Mouse (Mus musculus): ENCODE results near the gene Pls3. TPM values are rescaled to one million over a fixed set of nuclear protein-coding genes. Genes with fewer than 3 reads are reported as not detected.

The Pls3 gene
- polyA plus RNA-seq (2015; fragmentation: Nextera tagmentation; extraction: Ambion mirVana) = 127 and 132 TPM in 2 replicates

- peak within 1 kb of the TSS; percentile 92 for H3K27ac ChIP-seq (ENCODE audit: low read length)
- no peaks in the 10 kb centered on the region for H3K4me1 ChIP-seq (ENCODE audit: insufficient read depth, low read length)
- ATAC-seq (ENCODE audit: low FRiP score, low TSS enrichment) = peak; percentile 99
- H3K4me2 ChIP-seq (replicated peaks; ENCODE audit: low read depth, low read length) = peak within 1 kb of the TSS; percentile 52
- 21% methylated on average over 36 of the region's 45 CpGs for WGBS
- no peaks in the 10 kb centered on the region for H3K9me3 ChIP-seq (ENCODE audit: low read length)
- H3K36me3 ChIP-seq (ENCODE audit: insufficient read depth, low read length) = no peaks in the 10 kb centered on the region
- H3K9ac ChIP-seq (replicated peaks; ENCODE audit: low read length) = peak within 1 kb of the TSS; percentile 68
- H3K27me3 ChIP-seq (ENCODE audit: insufficient read depth, low read length) = peaks cover 8% of the 10 kb centered on the region; the same call in 1 of the 2 replicates
- peak within 1 kb of the TSS; percentile 61 for H3K4me3 ChIP-seq (ENCODE audit: low read length)
Observed at GRCm38 (mm10) chrX:75874332-75875291, at the start of gene Pls3. TSS of gene Pls3 (minus strand) at chrX:75875182.

DNA sequence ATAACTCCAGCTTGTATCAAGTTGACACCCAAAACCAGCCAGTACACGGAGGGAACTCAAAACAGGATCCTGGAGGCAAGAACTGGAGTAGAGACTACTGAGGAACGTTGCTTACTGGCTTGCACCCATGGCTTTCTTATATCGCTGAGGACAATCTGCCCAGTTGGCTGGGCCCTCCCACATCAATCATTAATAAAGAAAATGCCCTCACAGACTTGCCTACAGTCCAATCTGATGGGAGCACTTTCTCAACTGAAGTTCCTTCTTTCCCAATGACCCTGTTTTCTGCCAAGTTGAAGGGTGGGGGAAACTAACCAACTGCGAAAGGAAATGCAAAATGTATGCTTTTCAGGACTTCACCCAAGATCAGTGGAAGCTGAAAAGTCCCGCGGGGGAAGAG, 20.7 kb upstream of the Pls3 start:
- Histone ChIP-seq H3K27ac (ENCODE audit: low read length) (no peak overlapping the region; the same call in 1 of the 2 replicates), H3K4me1 (ENCODE audit: insufficient read depth, low read length) (no peaks in the 10 kb centered on the region), H3K4me3 (ENCODE audit: low read length) (no peak overlapping the region), H3K27me3 (ENCODE audit: insufficient read depth, low read length) (no peaks in the 10 kb centered on the region), H3K4me2 (replicated peaks; ENCODE audit: low read depth, low read length) (no peak overlapping the region), H3K9ac (replicated peaks; ENCODE audit: low read length) (no peak overlapping the region), H3K9me3 (ENCODE audit: low read length) (no peaks in the 10 kb centered on the region), H3K36me3 (ENCODE audit: insufficient read depth, low read length) (no peaks in the 10 kb centered on the region)
- WGBS = 61% methylated on average over 6 of the region's 6 CpGs
- peak; percentile 46; the same call in 1 of the 2 replicates for ATAC-seq (ENCODE audit: low FRiP score, low TSS enrichment)

GRCm38 (mm10) chrX:75875566-75875965, 584 bp upstream of the Pls3 start:
- peaks cover 8% of the 10 kb centered on the region; the same call in 1 of the 2 replicates for H3K27me3 ChIP-seq (ENCODE audit: insufficient read depth, low read length)
- no peak overlapping the region for H3K27ac ChIP-seq (ENCODE audit: low read length)
- no peak overlapping the region for H3K9ac ChIP-seq (replicated peaks; ENCODE audit: low read length)
- peak overlapping the region; percentile 61 for H3K4me3 ChIP-seq (ENCODE audit: low read length)
- H3K4me1 ChIP-seq (ENCODE audit: insufficient read depth, low read length) = no peaks in the 10 kb centered on the region
- no peak for ATAC-seq (ENCODE audit: low FRiP score, low TSS enrichment)
- no peaks in the 10 kb centered on the region for H3K36me3 ChIP-seq (ENCODE audit: insufficient read depth, low read length)
- 38% methylated on average over 5 of the region's 5 CpGs for WGBS
- H3K4me2 ChIP-seq (replicated peaks; ENCODE audit: low read depth, low read length) = peak overlapping the region; percentile 52
- H3K9me3 ChIP-seq (ENCODE audit: low read length) = no peaks in the 10 kb centered on the region

GRCm38 (mm10) chrX:75873813-75874212, 1.2 kb downstream of the Pls3 start:
- peak overlapping the region; percentile 92 for H3K27ac ChIP-seq (ENCODE audit: low read length)
- peak overlapping the region; percentile 52 for H3K4me2 ChIP-seq (replicated peaks; ENCODE audit: low read depth, low read length)
- peak overlapping the region; percentile 68 for H3K9ac ChIP-seq (replicated peaks; ENCODE audit: low read length)
- no peaks in the 10 kb centered on the region for H3K9me3 ChIP-seq (ENCODE audit: low read length)
- WGBS = 21% methylated on average over 15 of the region's 15 CpGs
- H3K4me3 ChIP-seq (ENCODE audit: low read length) = peak overlapping the region; percentile 61
- H3K27me3 ChIP-seq (ENCODE audit: insufficient read depth, low read length) = peaks cover 8% of the 10 kb centered on the region; the same call in 1 of the 2 replicates
- H3K36me3 ChIP-seq (ENCODE audit: insufficient read depth, low read length) = no peaks in the 10 kb centered on the region
- ATAC-seq (ENCODE audit: low FRiP score, low TSS enrichment) = peak; percentile 32; the same call in 1 of the 2 replicates
- H3K4me1 ChIP-seq (ENCODE audit: insufficient read depth, low read length) = no peaks in the 10 kb centered on the region

DNA sequence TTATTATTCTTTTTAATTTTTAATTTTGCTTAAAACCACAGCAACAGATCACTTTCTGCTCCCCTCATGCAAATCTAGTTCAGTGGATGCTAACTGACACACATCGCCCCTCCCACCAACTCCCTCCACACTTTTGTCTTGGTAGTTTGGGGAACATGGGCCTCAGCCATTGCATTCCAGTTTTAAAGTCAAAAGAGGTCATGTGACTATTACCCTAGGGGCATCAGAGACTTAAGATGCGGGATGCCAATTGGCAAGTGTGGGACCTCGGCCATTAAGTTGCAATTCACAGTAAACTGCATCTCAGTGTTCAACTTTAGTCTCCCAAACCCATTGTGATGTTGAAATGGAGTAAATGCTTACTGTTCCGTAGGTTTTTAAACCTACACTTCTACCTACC, 1.7 kb downstream of the Pls3 start:
- peak overlapping the region; percentile 92; the same call in 1 of the 2 replicates for H3K27ac ChIP-seq (ENCODE audit: low read length)
- ATAC-seq (ENCODE audit: low FRiP score, low TSS enrichment) = no peak
- no peaks in the 10 kb centered on the region for H3K9me3 ChIP-seq (ENCODE audit: low read length)
- peak overlapping the region; percentile 61 for H3K4me3 ChIP-seq (ENCODE audit: low read length)
- H3K9ac ChIP-seq (replicated peaks; ENCODE audit: low read length) = peak overlapping the region; percentile 68; the same call in 1 of the 2 replicates
- H3K27me3 ChIP-seq (ENCODE audit: insufficient read depth, low read length) = peaks cover 8% of the 10 kb centered on the region; the same call in 1 of the 2 replicates
- H3K4me2 ChIP-seq (replicated peaks; ENCODE audit: low read depth, low read length) = peak overlapping the region; percentile 52
- H3K4me1 ChIP-seq (ENCODE audit: insufficient read depth, low read length) = no peaks in the 10 kb centered on the region
- H3K36me3 ChIP-seq (ENCODE audit: insufficient read depth, low read length) = no peaks in the 10 kb centered on the region
- WGBS = 38% methylated on average over 4 of the region's 4 CpGs

DNA sequence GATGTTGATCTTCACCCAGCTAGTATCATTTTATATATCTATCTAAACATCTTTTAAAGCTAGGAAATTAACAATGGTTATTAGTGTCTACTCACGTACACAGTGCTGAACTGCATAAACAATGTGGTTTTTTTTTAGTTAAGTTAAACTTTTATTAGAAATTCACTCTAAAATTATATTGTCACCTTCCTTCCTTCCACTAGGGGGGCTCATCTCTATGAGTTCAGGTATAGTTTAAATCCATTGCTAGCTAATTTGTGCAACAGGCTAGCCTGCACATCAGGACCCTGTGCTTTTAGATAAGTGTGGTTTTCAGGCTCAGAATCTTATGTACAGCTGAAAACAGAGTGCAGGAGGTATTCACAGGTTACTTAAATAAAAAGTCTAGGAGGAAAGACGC, 3.1 kb downstream of the Pls3 start:
- H3K9me3 ChIP-seq (ENCODE audit: low read length) = no peaks in the 10 kb centered on the region
- peaks cover 8% of the 10 kb centered on the region; the same call in 1 of the 2 replicates for H3K27me3 ChIP-seq (ENCODE audit: insufficient read depth, low read length)
- no peak overlapping the region for H3K9ac ChIP-seq (replicated peaks; ENCODE audit: low read length)
- no peak overlapping the region for H3K27ac ChIP-seq (ENCODE audit: low read length)
- H3K4me3 ChIP-seq (ENCODE audit: low read length) = no peak overlapping the region
- 73% methylated on average over 2 of the region's 2 CpGs for WGBS
- H3K36me3 ChIP-seq (ENCODE audit: insufficient read depth, low read length) = no peaks in the 10 kb centered on the region
- H3K4me1 ChIP-seq (ENCODE audit: insufficient read depth, low read length) = no peaks in the 10 kb centered on the region
- no peak for ATAC-seq (ENCODE audit: low FRiP score, low TSS enrichment)
- H3K4me2 ChIP-seq (replicated peaks; ENCODE audit: low read depth, low read length) = no peak overlapping the region

DNA sequence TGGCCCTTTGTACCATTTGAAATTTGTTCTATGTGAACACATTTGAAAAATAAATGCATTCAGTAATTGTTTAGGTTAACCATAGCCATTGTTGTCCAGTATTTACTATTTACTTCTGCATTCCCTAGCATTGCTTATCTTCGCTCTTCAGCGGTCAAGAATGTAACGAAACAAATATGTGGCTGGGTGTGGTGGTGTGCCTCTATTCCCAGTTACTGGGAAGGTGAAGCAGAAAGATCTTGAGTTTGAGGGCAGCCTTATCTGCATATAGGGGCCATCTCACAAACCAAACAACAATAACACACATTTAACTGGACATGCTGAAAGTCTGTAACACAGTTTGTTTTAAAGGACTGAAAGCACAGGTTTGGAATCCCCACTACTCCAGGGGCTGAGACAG, 13.3 kb downstream of the Pls3 start:
- WGBS = 91% methylated on average over 3 of the region's 3 CpGs

GRCm38 (mm10) chrX:75854294-75854693, 20.7 kb downstream of the Pls3 start:
- Histone ChIP-seq H3K9me3 (ENCODE audit: low read length) (no peaks in the 10 kb centered on the region), H3K9ac (replicated peaks; ENCODE audit: low read length) (no peak overlapping the region), H3K36me3 (ENCODE audit: insufficient read depth, low read length) (no peaks in the 10 kb centered on the region), H3K27me3 (ENCODE audit: insufficient read depth, low read length) (peaks cover 5% of the 10 kb centered on the region; the same call in 1 of the 2 replicates), H3K27ac (ENCODE audit: low read length) (no peak overlapping the region), H3K4me1 (ENCODE audit: insufficient read depth, low read length) (no peaks in the 10 kb centered on the region), H3K4me3 (ENCODE audit: low read length) (no peak overlapping the region), H3K4me2 (replicated peaks; ENCODE audit: low read depth, low read length) (no peak overlapping the region)
- no peak for ATAC-seq (ENCODE audit: low FRiP score, low TSS enrichment)
- 83% methylated on average over 3 of the region's 3 CpGs for whole genome bisulfite sequencing

More for the DNA sequence above, 13.3 kb downstream of the Pls3 start:
- ATAC-seq (ENCODE audit: low FRiP score, low TSS enrichment) = no peak
- H3K36me3 ChIP-seq (ENCODE audit: insufficient read depth, low read length) = no peaks in the 10 kb centered on the region
- H3K27me3 ChIP-seq (ENCODE audit: insufficient read depth, low read length) = no peaks in the 10 kb centered on the region; the same call in 1 of the 2 replicates
- no peak overlapping the region for H3K4me3 ChIP-seq (ENCODE audit: low read length)
- H3K27ac ChIP-seq (ENCODE audit: low read length) = no peak overlapping the region
- H3K4me1 ChIP-seq (ENCODE audit: insufficient read depth, low read length) = no peaks in the 10 kb centered on the region
- H3K9ac ChIP-seq (replicated peaks; ENCODE audit: low read length) = no peak overlapping the region
- no peaks in the 10 kb centered on the region for H3K9me3 ChIP-seq (ENCODE audit: low read length)
- no peak overlapping the region for H3K4me2 ChIP-seq (replicated peaks; ENCODE audit: low read depth, low read length)

GRCm38 (mm10) chrX:75844290-75844689, 30.7 kb downstream of the Pls3 start:
- Histone ChIP-seq H3K27ac (ENCODE audit: low read length) (no peak overlapping the region), H3K36me3 (ENCODE audit: insufficient read depth, low read length) (no peaks in the 10 kb centered on the region), H3K9ac (replicated peaks; ENCODE audit: low read length) (no peak overlapping the region), H3K9me3 (ENCODE audit: low read length) (no peaks in the 10 kb centered on the region), H3K4me3 (ENCODE audit: low read length) (no peak overlapping the region), H3K4me2 (replicated peaks; ENCODE audit: low read depth, low read length) (no peak overlapping the region), H3K4me1 (ENCODE audit: insufficient read depth, low read length) (no peaks in the 10 kb centered on the region), H3K27me3 (ENCODE audit: insufficient read depth, low read length) (no peaks in the 10 kb centered on the region; the same call in 1 of the 2 replicates)
- ATAC-seq (ENCODE audit: low FRiP score, low TSS enrichment) = no peak
- 85% methylated on average over 4 of the region's 4 CpGs for WGBS

DNA sequence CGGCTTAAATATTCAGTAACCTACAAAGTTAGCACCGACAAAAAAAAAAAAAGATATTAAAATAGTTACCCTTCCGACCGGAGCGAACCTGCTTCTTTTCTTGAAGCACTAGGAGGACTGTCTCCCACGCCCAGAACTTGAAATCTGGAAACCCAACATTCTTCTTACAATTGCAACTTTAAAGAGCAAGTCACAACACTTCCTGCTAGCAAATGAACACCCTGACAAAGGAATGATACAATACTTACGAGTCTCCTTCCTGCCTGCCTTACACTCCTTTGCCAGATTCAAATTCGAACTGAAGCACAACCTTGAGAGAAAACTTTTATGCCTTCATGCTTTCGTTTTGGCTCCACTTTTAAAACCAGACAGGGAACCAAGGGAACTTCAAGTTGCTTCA, 32.1 kb downstream of the Pls3 start:
- Histone ChIP-seq H3K9me3 (ENCODE audit: low read length) (no peaks in the 10 kb centered on the region), H3K4me3 (ENCODE audit: low read length) (no peak overlapping the region), H3K27me3 (ENCODE audit: insufficient read depth, low read length) (no peaks in the 10 kb centered on the region; the same call in 1 of the 2 replicates), H3K4me1 (ENCODE audit: insufficient read depth, low read length) (no peaks in the 10 kb centered on the region), H3K27ac (ENCODE audit: low read length) (no peak overlapping the region), H3K36me3 (ENCODE audit: insufficient read depth, low read length) (no peaks in the 10 kb centered on the region), H3K9ac (replicated peaks; ENCODE audit: low read length) (no peak overlapping the region), H3K4me2 (replicated peaks; ENCODE audit: low read depth, low read length) (no peak overlapping the region)
- WGBS = 74% methylated on average over 9 of the region's 9 CpGs
- no peak for ATAC-seq (ENCODE audit: low FRiP score, low TSS enrichment)

Measured in kidney, embryonic 16.5 days (tissue).